Mouse (Mus musculus) forebrain, embryonic 10.5 days (tissue): ENCODE data around the gene Runx2. TPM values are rescaled to one million over a fixed set of nuclear protein-coding genes. Genes with fewer than 3 reads are reported as not detected.

Source experiments
- DNase-seq: peaks from one replicate; pipeline ENCODE4 v3.0.0-alpha.2; 2017; ENCODE audit warnings: low spot score; ENCODE audit errors: extremely low spot score
- H3K27ac ChIP-seq: fragments of 300-500 bp; sonication (generic); 2 replicates; pipeline ENCODE4 v1.5.1; 2016; ENCODE audit warnings: mild to moderate bottlenecking
- H3K27me3 ChIP-seq: fragments of 300-500 bp; sonication (generic); 2 replicates; pipeline ENCODE4 v1.6.1; 2016; ENCODE audit warnings: mild to moderate bottlenecking; ENCODE audit not compliant: poor library complexity, severe bottlenecking
- H3K36me3 ChIP-seq: fragments of 300-500 bp; sonication (generic); replicated peaks from 2 replicates; pipeline ENCODE4 v1.6.1; 2016; ENCODE audit warnings: mild to moderate bottlenecking, moderate library complexity
- H3K4me1 ChIP-seq: fragments of 300-500 bp; sonication (generic); 2 replicates; pipeline ENCODE4 v1.6.1; 2016
- H3K4me3 ChIP-seq: fragments of 300-500 bp; sonication (generic); 2 replicates; pipeline ENCODE4 v1.5.1; 2016; ENCODE audit warnings: mild to moderate bottlenecking, moderate library complexity
- H3K9me3 ChIP-seq: fragments of 300-500 bp; sonication (generic); 2 replicates; pipeline ENCODE4 v1.6.1; 2016; ENCODE audit warnings: mild to moderate bottlenecking, moderate library complexity
- WGBS: fragments of 180-500 bp; shearing (Covaris S2); methylation state at CpG from one replicate; pipeline ENCODE4 v1.1.7; 2016; 5-methylcytosine and 5-hydroxymethylcytosine counted together
- polyA plus RNA-seq: library from polyadenylated mRNA; unstranded; fragments of >200 nt; fragmentation: Nextera tagmentation; extraction: Ambion mirVana; gene quantifications from 2 replicates; pipeline ENCODE4 v1.2.1, GENCODE M21; 2016

The Runx2 gene
- polyA plus RNA-seq, 1 experiment from 2014 or later = 0.30 TPM

- no peak for DNase-seq
- no peak overlapping the region for H3K4me3 ChIP-seq
- H3K36me3 ChIP-seq = no peaks in the 10 kb centered on the region
- H3K27me3 ChIP-seq = peaks cover 3% of the 10 kb centered on the region; the same call in 1 of the 2 replicates
- peaks cover 6% of the 10 kb centered on the region; the same call in 1 of the 2 replicates for H3K9me3 ChIP-seq
- 0 out of 2 replicates have a peak overlapping the region, but pooled peaks have one; percentile 17 for H3K27ac ChIP-seq
- 65% methylated on average over 11 of the region's 11 CpGs for WGBS
- peaks cover 19% of the 10 kb centered on the region for H3K4me1 ChIP-seq
These were observed 195.9 kb downstream of the Runx2 start for GRCm38 (mm10) chr17:44618691-44619090.

- Histone ChIP-seq H3K9me3 (peaks cover 6% of the 10 kb centered on the region; the same call in 1 of the 2 replicates), H3K4me1 (peaks cover 24% of the 10 kb centered on the region), H3K36me3 (no peaks in the 10 kb centered on the region), H3K4me3 (no peak overlapping the region), H3K27ac (peak overlapping the region; percentile 15; the same call in 1 of the 2 replicates), H3K27me3 (peaks cover 3% of the 10 kb centered on the region; the same call in 1 of the 2 replicates)
- WGBS = 56% methylated on average over 10 of the region's 10 CpGs
- peak; percentile 23 for DNase-seq
These were observed 196.4 kb downstream of the Runx2 start for GRCm38 (mm10) chr17:44618175-44618574.

- no peaks in the 10 kb centered on the region for H3K36me3 ChIP-seq
- DNase-seq = no peak
- peaks cover 28% of the 10 kb centered on the region for H3K4me1 ChIP-seq
- H3K4me3 ChIP-seq = no peak overlapping the region
- H3K27ac ChIP-seq = peak overlapping the region; percentile 15; the same call in 1 of the 2 replicates
- 69% methylated on average over 2 of the region's 2 CpGs for WGBS
- H3K27me3 ChIP-seq = peaks cover 3% of the 10 kb centered on the region; the same call in 1 of the 2 replicates
- peaks cover 6% of the 10 kb centered on the region; the same call in 1 of the 2 replicates for H3K9me3 ChIP-seq
These were observed 196.9 kb downstream of the Runx2 start for GRCm38 (mm10) chr17:44617741-44618140.

GRCm38 (mm10) chr17:44613716-44614715 lies 200.6 kb downstream of the Runx2 start:
- 0 out of 2 replicates have a peak overlapping the region, but pooled peaks have one; percentile 2 for H3K27ac ChIP-seq
- WGBS = 68% methylated on average over 26 of the region's 26 CpGs
- DNase-seq = peak; percentile 21

GRCm38 (mm10) chr17:44612641-44613040 lies 202.0 kb downstream of the Runx2 start:
- Histone ChIP-seq H3K4me3 (no peak overlapping the region), H3K27me3 (peaks cover 3% of the 10 kb centered on the region; the same call in 1 of the 2 replicates), H3K27ac (no peak overlapping the region), H3K4me1 (peaks cover 32% of the 10 kb centered on the region), H3K36me3 (no peaks in the 10 kb centered on the region), H3K9me3 (no peaks in the 10 kb centered on the region)
- DNase-seq = no peak
- 71% methylated on average over 8 of the region's 8 CpGs for WGBS

More at GRCm38 (mm10) chr17:44613716-44614715, 200.6 kb downstream of the Runx2 start:
- Histone ChIP-seq H3K4me3 (no peak overlapping the region), H3K9me3 (no peaks in the 10 kb centered on the region), H3K36me3 (no peaks in the 10 kb centered on the region), H3K27me3 (peaks cover 3% of the 10 kb centered on the region; the same call in 1 of the 2 replicates), H3K4me1 (peaks cover 37% of the 10 kb centered on the region)

- Histone ChIP-seq H3K4me1 (peaks cover 32% of the 10 kb centered on the region), H3K9me3 (no peaks in the 10 kb centered on the region), H3K27ac (no peak overlapping the region), H3K36me3 (no peaks in the 10 kb centered on the region), H3K4me3 (no peak overlapping the region), H3K27me3 (peaks cover 3% of the 10 kb centered on the region; the same call in 1 of the 2 replicates)
- 92% methylated on average over 3 of the region's 3 CpGs for WGBS
- no peak for DNase-seq
These were observed 202.6 kb downstream of the Runx2 start for GRCm38 (mm10) chr17:44612002-44612401.

GRCm38 (mm10) chr17:44611543-44611942 lies 203.1 kb downstream of the Runx2 start:
- WGBS = 98% methylated on average over 4 of the region's 4 CpGs
- H3K27ac ChIP-seq = no peak overlapping the region
- H3K27me3 ChIP-seq = peaks cover 3% of the 10 kb centered on the region; the same call in 1 of the 2 replicates
- H3K4me1 ChIP-seq = peaks cover 32% of the 10 kb centered on the region
- no peak overlapping the region for H3K4me3 ChIP-seq
- no peaks in the 10 kb centered on the region for H3K36me3 ChIP-seq
- no peaks in the 10 kb centered on the region for H3K9me3 ChIP-seq
- no peak for DNase-seq

GRCm38 (mm10) chr17:44610828-44611227 lies 203.8 kb downstream of the Runx2 start:
- H3K27me3 ChIP-seq = peaks cover 3% of the 10 kb centered on the region; the same call in 1 of the 2 replicates
- H3K9me3 ChIP-seq = no peaks in the 10 kb centered on the region
- DNase-seq = no peak
- H3K36me3 ChIP-seq = no peaks in the 10 kb centered on the region
- H3K4me1 ChIP-seq = peaks cover 32% of the 10 kb centered on the region
- 55% methylated on average over 6 of the region's 6 CpGs for WGBS
- no peak overlapping the region for H3K4me3 ChIP-seq
- no peak overlapping the region for H3K27ac ChIP-seq

- H3K36me3 ChIP-seq = no peaks in the 10 kb centered on the region
- H3K4me3 ChIP-seq = no peak overlapping the region
- 61% methylated on average over 5 of the region's 5 CpGs for WGBS
- peaks cover 32% of the 10 kb centered on the region for H3K4me1 ChIP-seq
- no peak for DNase-seq
- H3K27ac ChIP-seq = no peak overlapping the region
- no peaks in the 10 kb centered on the region for H3K9me3 ChIP-seq
- peaks cover 3% of the 10 kb centered on the region; the same call in 1 of the 2 replicates for H3K27me3 ChIP-seq
These were observed 204.5 kb downstream of the Runx2 start for GRCm38 (mm10) chr17:44609897-44610641.

- H3K4me1 ChIP-seq = peaks cover 28% of the 10 kb centered on the region
- DNase-seq = no peak
- no peaks in the 10 kb centered on the region for H3K36me3 ChIP-seq
- H3K9me3 ChIP-seq = no peaks in the 10 kb centered on the region
- WGBS = 87% methylated on average over 10 of the region's 10 CpGs
- H3K27me3 ChIP-seq = no peaks in the 10 kb centered on the region; the same call in 1 of the 2 replicates
- no peak overlapping the region for H3K27ac ChIP-seq
- H3K4me3 ChIP-seq = no peak overlapping the region
These were observed 205.2 kb downstream of the Runx2 start for GRCm38 (mm10) chr17:44609356-44609755.

- no peaks in the 10 kb centered on the region for H3K36me3 ChIP-seq
- no peaks in the 10 kb centered on the region for H3K9me3 ChIP-seq
- no peak for DNase-seq
- peaks cover 24% of the 10 kb centered on the region for H3K4me1 ChIP-seq
- no peaks in the 10 kb centered on the region; the same call in 1 of the 2 replicates for H3K27me3 ChIP-seq
- no peak overlapping the region for H3K27ac ChIP-seq
- WGBS = 84% methylated on average over 4 of the region's 4 CpGs
- H3K4me3 ChIP-seq = no peak overlapping the region
These were observed 205.7 kb downstream of the Runx2 start for GRCm38 (mm10) chr17:44608907-44609306.

GRCm38 (mm10) chr17:44607383-44607782 lies 207.2 kb downstream of the Runx2 start:
- Histone ChIP-seq H3K27ac (no peak overlapping the region), H3K4me3 (no peak overlapping the region), H3K4me1 (peaks cover 10% of the 10 kb centered on the region), H3K27me3 (no peaks in the 10 kb centered on the region; the same call in 1 of the 2 replicates), H3K9me3 (no peaks in the 10 kb centered on the region), H3K36me3 (no peaks in the 10 kb centered on the region)
- no peak for DNase-seq
- 95% methylated on average over 8 of the region's 8 CpGs for WGBS
